Mouse (Mus musculus) intestine, embryonic 14.5 days (tissue): ENCODE data around the gene Ccpg1os. TPM values are rescaled to one million over a fixed set of nuclear protein-coding genes. Genes with fewer than 3 reads are reported as not detected.

ENCODE experiments used
- ATAC-seq: fragments of 200-750 bp; cut with Nextera tagmentation; replicated peaks from 2 replicates; pipeline ENCODE4 v1.8.0; 2017; ENCODE audit warnings: low read depth, moderate number of reproducible peaks, moderate TSS enrichment, moderate library complexity; ENCODE audit not compliant: low FRiP score, low TSS enrichment
- DNase-seq: peaks from one replicate; pipeline ENCODE4 v3.0.0-alpha.2; 2018; ENCODE audit warnings: low spot score
- H3K27ac ChIP-seq: fragments of 300-500 bp; sonication (generic); 2 replicates; pipeline ENCODE4 v1.5.1; 2014; ENCODE audit warnings: low read depth, mild to moderate bottlenecking, control low read depth
- H3K27me3 ChIP-seq: fragments of 300-500 bp; sonication (generic); replicated peaks from 2 replicates; pipeline ENCODE4 v1.6.1; 2014; ENCODE audit warnings: low read length, control low read depth; ENCODE audit not compliant: control insufficient read depth, insufficient read depth
- H3K36me3 ChIP-seq: fragments of 300-500 bp; sonication (generic); 2 replicates; pipeline ENCODE4 v1.6.1; 2014; ENCODE audit warnings: low read length, control low read depth; ENCODE audit not compliant: control insufficient read depth, insufficient read depth
- H3K4me1 ChIP-seq: fragments of 300-500 bp; sonication (generic); replicated peaks from 2 replicates; pipeline ENCODE4 v1.6.1; 2014; ENCODE audit warnings: low read length, control low read depth, mixed read lengths; ENCODE audit not compliant: control insufficient read depth, insufficient read depth
- H3K4me2 ChIP-seq: fragments of 300-500 bp; sonication (generic); 2 replicates; pipeline ENCODE4 v1.6.1; 2014; ENCODE audit warnings: low read length
- H3K4me3 ChIP-seq: fragments of 300-500 bp; sonication (generic); 2 replicates; pipeline ENCODE4 v1.5.1; 2014; ENCODE audit warnings: low read depth, low read length, control low read depth, mixed read lengths
- H3K9ac ChIP-seq: fragments of 300-500 bp; sonication (generic); 2 replicates; pipeline ENCODE4 v1.6.1; 2014; ENCODE audit warnings: mild to moderate bottlenecking, low read length
- H3K9me3 ChIP-seq: fragments of 300-500 bp; sonication (generic); 2 replicates; pipeline ENCODE4 v1.6.1; 2016; ENCODE audit warnings: low read length, control low read depth; ENCODE audit not compliant: control insufficient read depth
- WGBS: fragments of 180-500 bp; shearing (Covaris S2); extraction: QIAGEN DNeasy Blood & Tissue Kit; methylation state at CpG from one replicate; pipeline ENCODE4 v1.1.7; 2014; 5-methylcytosine and 5-hydroxymethylcytosine counted together
- polyA plus RNA-seq: library from polyadenylated mRNA; unstranded; fragments of >200 nt; fragmentation: Nextera tagmentation; extraction: Ambion mirVana; gene quantifications from 2 replicates; pipeline ENCODE4 v1.2.1, GENCODE M21; 2014

The Ccpg1os gene
- polyA plus RNA-seq, 1 experiment from 2014 or later = 11.1 TPM

DNA sequence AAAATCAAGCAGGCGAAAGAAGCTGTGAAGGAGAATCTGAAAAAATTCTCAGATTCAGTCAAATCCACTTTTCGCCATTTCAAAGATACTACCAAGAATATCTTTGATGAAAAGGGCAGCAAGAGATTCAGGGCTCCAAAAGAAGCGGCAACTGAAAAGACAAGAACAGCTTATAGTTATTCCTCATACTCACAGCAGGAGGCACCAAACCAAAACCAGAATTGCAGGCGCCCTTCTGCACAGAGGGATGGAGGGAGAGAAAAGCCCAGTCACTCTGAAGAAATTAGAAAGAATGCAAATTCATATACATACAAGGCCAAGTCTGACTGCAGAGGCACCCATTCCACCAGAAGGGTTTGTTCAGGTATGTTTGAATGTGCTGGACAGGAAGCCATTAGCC is 27.4 kb upstream of the Ccpg1os start:
- Histone ChIP-seq H3K4me2 (no peak overlapping the region), H3K36me3 (peaks cover 51% of the 10 kb centered on the region), H3K4me1 (no peaks in the 10 kb centered on the region), H3K27ac (no peak overlapping the region), H3K27me3 (no peaks in the 10 kb centered on the region), H3K9ac (no peak overlapping the region), H3K9me3 (no peaks in the 10 kb centered on the region), H3K4me3 (no peak overlapping the region)
- DNase-seq (no peak), ATAC-seq (no peak)
- 89% methylated on average over 4 of the region's 4 CpGs for WGBS

DNA sequence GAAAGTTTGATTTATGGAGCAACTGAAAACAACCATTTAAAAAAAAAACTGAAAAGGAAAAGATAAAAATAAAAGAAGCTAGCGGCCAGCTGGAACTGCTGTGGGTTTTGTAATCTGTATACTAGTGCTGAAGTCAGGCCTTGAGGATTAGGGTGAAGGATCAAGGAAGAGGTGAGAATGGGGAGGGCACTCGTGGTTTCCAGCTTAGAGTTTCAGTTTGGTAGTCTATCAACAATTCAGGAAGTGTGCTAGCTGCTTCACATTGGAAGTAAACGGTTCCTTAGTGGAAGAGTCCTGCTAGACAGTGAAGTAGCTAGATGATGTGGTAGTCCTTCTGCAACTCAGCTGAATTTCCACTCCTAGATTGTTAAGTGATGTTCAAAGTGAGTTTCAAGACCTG is 23.2 kb upstream of the Ccpg1os start:
- H3K4me2 ChIP-seq = no peak overlapping the region
- DNase-seq = no peak
- 64% methylated on average over 3 of the region's 3 CpGs for WGBS
- H3K27ac ChIP-seq = no peak overlapping the region
- no peak overlapping the region for H3K4me3 ChIP-seq
- no peaks in the 10 kb centered on the region for H3K9me3 ChIP-seq
- H3K27me3 ChIP-seq = no peaks in the 10 kb centered on the region
- no peak for ATAC-seq
- H3K36me3 ChIP-seq = peaks cover 26% of the 10 kb centered on the region
- no peak overlapping the region for H3K9ac ChIP-seq
- no peaks in the 10 kb centered on the region for H3K4me1 ChIP-seq

DNA sequence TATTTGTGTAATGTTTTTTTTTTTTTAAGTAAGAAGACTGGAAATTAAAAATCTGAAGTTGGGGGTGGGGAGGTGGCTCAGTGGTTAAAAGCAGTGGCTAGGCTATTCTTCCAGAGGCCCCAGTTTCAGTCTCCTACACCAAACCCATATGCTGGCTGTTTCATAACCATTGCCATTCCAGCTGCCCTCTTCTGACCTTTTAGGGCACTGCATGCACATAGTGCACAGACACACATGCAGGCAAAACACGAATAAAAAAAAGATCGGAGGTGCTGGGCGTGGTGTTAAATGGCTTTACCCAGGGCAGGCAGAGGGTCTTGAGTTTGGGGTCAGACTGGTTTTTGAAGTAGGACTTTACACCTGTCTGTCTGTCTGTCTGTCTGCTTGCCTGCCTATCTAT is 21.0 kb upstream of the Ccpg1os start:
- DNase-seq (no peak), ATAC-seq (no peak)
- Histone ChIP-seq H3K9me3 (no peaks in the 10 kb centered on the region), H3K27ac (no peak overlapping the region), H3K27me3 (no peaks in the 10 kb centered on the region), H3K4me1 (no peaks in the 10 kb centered on the region), H3K4me2 (no peak overlapping the region), H3K9ac (no peak overlapping the region), H3K4me3 (no peak overlapping the region), H3K36me3 (peaks cover 10% of the 10 kb centered on the region)
- 95% methylated on average over 3 of the region's 3 CpGs for WGBS

DNA sequence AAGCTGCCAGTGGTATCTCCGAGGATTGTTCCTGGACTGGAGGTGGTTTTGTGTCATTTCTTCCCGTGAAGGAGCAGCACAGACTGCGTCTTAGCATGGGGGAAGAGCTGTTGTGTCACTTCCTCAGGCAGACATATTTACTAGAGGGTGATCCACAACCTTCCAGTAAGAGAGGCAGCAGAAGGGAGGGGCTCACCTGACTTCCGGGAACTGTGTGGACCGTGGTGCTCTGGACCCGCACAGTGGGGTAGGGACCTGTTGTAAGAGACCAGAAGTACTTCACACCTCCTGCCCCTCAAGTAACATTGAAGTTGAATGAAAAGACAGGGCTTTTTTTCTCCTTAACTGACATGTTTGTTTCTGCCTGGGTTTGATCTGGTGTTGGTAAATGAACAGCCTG is 19.9 kb upstream of the Ccpg1os start:
- Histone ChIP-seq H3K4me3 (no peak overlapping the region), H3K36me3 (peaks cover 5% of the 10 kb centered on the region; the same call in 1 of the 2 replicates), H3K9me3 (no peaks in the 10 kb centered on the region), H3K4me2 (no peak overlapping the region), H3K27me3 (no peaks in the 10 kb centered on the region), H3K27ac (no peak overlapping the region), H3K4me1 (no peaks in the 10 kb centered on the region), H3K9ac (no peak overlapping the region)
- no peak for DNase-seq
- whole genome bisulfite sequencing = 81% methylated on average over 6 of the region's 6 CpGs
- ATAC-seq = no peak

DNA sequence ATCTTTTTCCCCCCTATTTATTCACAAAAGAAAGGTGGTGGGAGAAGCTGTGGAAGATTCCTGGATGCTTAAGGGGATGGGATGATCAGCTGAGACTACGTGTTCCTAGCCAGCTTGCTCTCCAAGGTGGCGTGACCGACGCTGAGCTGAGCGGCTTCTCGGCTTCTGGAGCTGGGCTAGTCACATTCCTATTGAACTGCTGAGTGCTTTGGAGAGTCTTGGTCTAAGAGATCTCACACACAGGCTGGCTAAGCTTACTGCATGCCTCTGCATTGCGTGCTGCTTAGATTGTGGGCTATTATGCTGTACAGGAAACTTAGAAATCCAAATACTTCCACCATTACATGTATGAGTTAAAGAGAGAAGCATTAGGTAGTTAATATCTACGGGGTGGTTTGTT is 18.9 kb upstream of the Ccpg1os start:
- Histone ChIP-seq H3K27ac (no peak overlapping the region), H3K9ac (no peak overlapping the region), H3K27me3 (no peaks in the 10 kb centered on the region), H3K4me2 (no peak overlapping the region), H3K4me1 (no peaks in the 10 kb centered on the region), H3K4me3 (no peak overlapping the region), H3K9me3 (no peaks in the 10 kb centered on the region), H3K36me3 (peaks cover 4% of the 10 kb centered on the region; the same call in 1 of the 2 replicates)
- DNase-seq (no peak), ATAC-seq (no peak)
- 85% methylated on average over 8 of the region's 8 CpGs for WGBS

DNA sequence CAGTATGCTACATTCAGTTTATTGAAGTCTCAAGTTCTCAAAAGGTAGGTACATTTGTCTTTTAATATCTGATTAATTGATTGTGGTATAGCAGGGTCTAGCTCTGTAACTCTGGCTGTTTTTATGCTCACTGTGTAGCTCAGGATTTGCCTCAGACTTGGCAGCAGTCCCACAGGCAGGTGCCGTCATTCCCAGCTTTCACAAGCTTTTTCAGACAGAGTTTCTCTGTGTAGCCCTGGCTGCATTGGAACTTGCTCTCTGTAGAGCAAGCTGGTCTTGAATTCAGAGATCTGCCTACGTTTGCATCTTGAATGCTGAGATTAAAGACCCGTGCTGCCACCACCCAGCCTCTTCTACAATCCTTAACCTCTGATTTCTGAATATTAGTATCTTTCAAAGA is 17.0 kb upstream of the Ccpg1os start:
- Histone ChIP-seq H3K36me3 (peaks cover 4% of the 10 kb centered on the region; the same call in 1 of the 2 replicates), H3K27ac (no peak overlapping the region), H3K4me1 (no peaks in the 10 kb centered on the region), H3K4me3 (no peak overlapping the region), H3K4me2 (no peak overlapping the region), H3K9ac (no peak overlapping the region), H3K9me3 (no peaks in the 10 kb centered on the region), H3K27me3 (no peaks in the 10 kb centered on the region)
- ATAC-seq (no peak), DNase-seq (no peak)
- WGBS = 54% methylated on average over 3 of the region's 3 CpGs

DNA sequence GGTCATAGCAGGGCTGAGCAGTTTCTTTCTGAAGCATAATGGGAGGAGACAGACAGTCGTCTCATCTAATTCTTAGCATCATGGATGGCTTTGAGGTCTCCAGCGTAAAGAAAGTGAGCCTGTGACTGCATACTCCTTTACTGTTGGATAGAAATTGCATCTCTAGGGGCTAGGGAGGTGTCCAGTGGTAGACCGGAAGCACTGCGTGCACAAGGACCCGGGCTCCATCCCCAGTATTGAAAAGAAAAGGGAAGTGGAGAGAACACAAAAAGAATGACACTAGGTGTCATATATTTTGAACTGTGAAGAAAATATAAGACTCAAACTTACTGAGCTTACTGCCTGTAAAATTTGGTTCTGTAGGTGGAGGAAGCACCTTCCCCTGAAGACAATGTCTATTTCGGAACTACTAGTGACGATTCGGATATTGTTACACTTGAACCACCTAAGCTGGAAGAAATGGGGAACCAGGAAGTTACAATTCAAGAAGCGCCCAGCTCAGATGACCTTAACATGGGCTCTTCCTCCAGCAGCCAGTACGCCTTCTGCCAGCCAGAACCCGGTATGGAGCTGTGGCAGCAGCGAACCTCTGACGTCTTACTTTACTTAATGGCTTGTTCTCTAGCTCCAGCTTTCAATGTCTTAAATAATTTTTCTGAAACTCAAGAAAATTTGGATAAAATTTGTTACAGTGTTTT is 16.3 kb upstream of the Ccpg1os start:
- ATAC-seq (no peak), DNase-seq (no peak)
- H3K27me3 ChIP-seq = no peaks in the 10 kb centered on the region
- H3K4me1 ChIP-seq = no peaks in the 10 kb centered on the region
- H3K9me3 ChIP-seq = no peaks in the 10 kb centered on the region
- H3K9ac ChIP-seq = no peak overlapping the region
- no peak overlapping the region for H3K4me3 ChIP-seq
- 86% methylated on average over 13 of the region's 13 CpGs for WGBS
- H3K36me3 ChIP-seq = peaks cover 4% of the 10 kb centered on the region; the same call in 1 of the 2 replicates
- H3K4me2 ChIP-seq = no peak overlapping the region
- H3K27ac ChIP-seq = no peak overlapping the region

DNA sequence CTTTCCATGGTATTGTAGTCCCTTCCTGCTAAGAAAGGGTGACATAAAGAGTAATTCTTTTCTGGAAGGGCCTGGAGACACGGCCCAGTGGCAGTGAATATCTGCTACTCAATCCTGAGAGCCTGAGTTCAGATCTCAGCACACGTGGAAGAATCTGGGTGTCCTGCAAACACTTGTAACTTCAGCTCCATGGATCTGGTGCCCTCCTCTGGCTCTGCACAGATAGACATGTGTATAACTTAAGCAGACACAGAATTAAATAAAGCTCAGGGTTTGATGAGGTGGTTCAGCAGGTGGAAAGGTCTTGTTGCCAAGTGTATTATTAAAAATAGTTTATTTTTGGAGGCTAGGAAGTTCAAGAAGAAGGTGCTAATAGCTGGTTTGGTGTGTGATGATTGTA is 15.3 kb upstream of the Ccpg1os start:
- H3K9ac ChIP-seq = no peak overlapping the region
- H3K27me3 ChIP-seq = no peaks in the 10 kb centered on the region
- DNase-seq (no peak), ATAC-seq (no peak)
- no peak overlapping the region for H3K4me3 ChIP-seq
- no peaks in the 10 kb centered on the region for H3K9me3 ChIP-seq
- H3K36me3 ChIP-seq = no peaks in the 10 kb centered on the region
- WGBS = 69% methylated on average over 2 of the region's 2 CpGs
- no peak overlapping the region for H3K27ac ChIP-seq
- H3K4me2 ChIP-seq = no peak overlapping the region
- H3K4me1 ChIP-seq = no peaks in the 10 kb centered on the region

DNA sequence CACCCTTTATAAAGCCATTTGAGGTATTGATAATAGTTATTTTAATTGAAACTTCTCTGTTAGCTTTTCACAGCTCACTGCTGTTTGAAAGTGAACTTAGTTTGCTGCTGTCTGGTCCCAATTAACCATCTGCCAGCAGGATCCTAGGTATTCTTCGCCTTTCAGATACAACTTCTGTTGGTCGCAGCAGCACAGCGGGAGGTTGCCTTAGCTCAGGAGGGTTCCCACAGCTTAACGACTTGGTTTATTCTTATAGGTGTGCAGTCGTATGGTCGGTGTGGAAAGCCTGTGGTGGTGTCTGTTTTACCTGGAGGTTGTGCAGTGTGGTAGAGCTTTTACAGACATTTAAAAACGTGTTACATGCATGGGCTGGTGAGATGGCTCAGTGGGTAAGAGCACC is 11.6 kb upstream of the Ccpg1os start:
- no peak overlapping the region for H3K9ac ChIP-seq
- H3K4me1 ChIP-seq = no peaks in the 10 kb centered on the region
- no peak for ATAC-seq
- H3K27me3 ChIP-seq = no peaks in the 10 kb centered on the region
- H3K36me3 ChIP-seq = no peaks in the 10 kb centered on the region
- no peak overlapping the region for H3K27ac ChIP-seq
- WGBS = 67% methylated on average over 7 of the region's 7 CpGs
- no peak for DNase-seq
- no peak overlapping the region for H3K4me3 ChIP-seq
- H3K4me2 ChIP-seq = no peak overlapping the region
- no peaks in the 10 kb centered on the region for H3K9me3 ChIP-seq
